Mouse (Mus musculus) stomach, embryonic 16.5 days (tissue): ENCODE measurements around the gene Neurl4. TPM values are rescaled to one million over a fixed set of nuclear protein-coding genes. Genes with fewer than 3 reads are reported as not detected.
"Not testable (repeated sequence)": the region's sequence is repeated elsewhere in the genome, so short reads cannot be mapped to it uniquely, and the experiment has no call there.

Experiments
- ATAC-seq: fragments of 200-750 bp; cut with Nextera tagmentation; 2 replicates; pipeline ENCODE4 v1.8.0; 2017; ENCODE audit warnings: moderate number of reproducible peaks, moderate TSS enrichment; ENCODE audit not compliant: insufficient read depth, low FRiP score
- H3K27ac ChIP-seq: fragments of 300-500 bp; sonication (generic); 2 replicates; pipeline ENCODE4 v1.5.1; 2014; ENCODE audit warnings: low read length
- H3K27me3 ChIP-seq: fragments of 300-500 bp; sonication (generic); 2 replicates; pipeline ENCODE4 v1.6.1; 2014; ENCODE audit warnings: low read length, control low read depth, mixed read lengths; ENCODE audit not compliant: control insufficient read depth, insufficient read depth
- H3K36me3 ChIP-seq: fragments of 300-500 bp; sonication (generic); 2 replicates; pipeline ENCODE4 v1.6.1; 2014; ENCODE audit warnings: low read length; ENCODE audit not compliant: control insufficient read depth, insufficient read depth
- H3K4me1 ChIP-seq: fragments of 300-500 bp; sonication (generic); 2 replicates; pipeline ENCODE4 v1.6.1; 2014; ENCODE audit warnings: low read length, control low read depth, mixed read lengths; ENCODE audit not compliant: control insufficient read depth, insufficient read depth
- H3K4me2 ChIP-seq: fragments of 300-500 bp; sonication (generic); 2 replicates; pipeline ENCODE4 v1.6.1; 2014; ENCODE audit warnings: low read depth, low read length, mixed read lengths
- H3K4me3 ChIP-seq: fragments of 300-500 bp; sonication (generic); replicated peaks from 2 replicates; pipeline ENCODE4 v1.5.1; 2014; ENCODE audit warnings: mild to moderate bottlenecking, low read length
- H3K9ac ChIP-seq: fragments of 300-500 bp; sonication (generic); 2 replicates; pipeline ENCODE4 v1.6.1; 2014; ENCODE audit warnings: low read length
- H3K9me3 ChIP-seq: fragments of 300-500 bp; sonication (generic); replicated peaks from 2 replicates; pipeline ENCODE4 v1.6.1; 2016; ENCODE audit warnings: low read length, control low read depth; ENCODE audit not compliant: control insufficient read depth
- WGBS: fragments of 180-500 bp; shearing (Covaris S2); extraction: QIAGEN DNeasy Blood & Tissue Kit; methylation state at CpG from one replicate; pipeline ENCODE4 v1.1.7; 2014; 5-methylcytosine and 5-hydroxymethylcytosine counted together
- polyA plus RNA-seq: library from polyadenylated mRNA; unstranded; fragments of >200 nt; fragmentation: Nextera tagmentation; extraction: Ambion mirVana; gene quantifications from 2 replicates; pipeline ENCODE4 v1.2.1, GENCODE M21; 2015

The Neurl4 gene
- polyA plus RNA-seq, 1 experiment from 2014 or later = 7.5 TPM

- ATAC-seq = peak; percentile 95
- Histone ChIP-seq H3K36me3 (peaks cover 14% of the 10 kb centered on the region), H3K27me3 (no peaks in the 10 kb centered on the region), H3K4me3 (peak within 1 kb of the TSS; percentile 93), H3K9ac (peak within 1 kb of the TSS; percentile 98), H3K4me2 (peak within 1 kb of the TSS; percentile 94), H3K9me3 (no peaks in the 10 kb centered on the region), H3K27ac (peak within 1 kb of the TSS; percentile 99), H3K4me1 (peaks cover 17% of the 10 kb centered on the region)
- under 1% methylated on average over 78 of the region's 78 CpGs for WGBS
Observed at GRCm38 (mm10) chr11:69921114-69922011, 20.5 kb downstream of the Neurl4 start, which contains the start of gene Eif5a. Gene Eif5a (minus strand): TSS chr11:69921958.

DNA sequence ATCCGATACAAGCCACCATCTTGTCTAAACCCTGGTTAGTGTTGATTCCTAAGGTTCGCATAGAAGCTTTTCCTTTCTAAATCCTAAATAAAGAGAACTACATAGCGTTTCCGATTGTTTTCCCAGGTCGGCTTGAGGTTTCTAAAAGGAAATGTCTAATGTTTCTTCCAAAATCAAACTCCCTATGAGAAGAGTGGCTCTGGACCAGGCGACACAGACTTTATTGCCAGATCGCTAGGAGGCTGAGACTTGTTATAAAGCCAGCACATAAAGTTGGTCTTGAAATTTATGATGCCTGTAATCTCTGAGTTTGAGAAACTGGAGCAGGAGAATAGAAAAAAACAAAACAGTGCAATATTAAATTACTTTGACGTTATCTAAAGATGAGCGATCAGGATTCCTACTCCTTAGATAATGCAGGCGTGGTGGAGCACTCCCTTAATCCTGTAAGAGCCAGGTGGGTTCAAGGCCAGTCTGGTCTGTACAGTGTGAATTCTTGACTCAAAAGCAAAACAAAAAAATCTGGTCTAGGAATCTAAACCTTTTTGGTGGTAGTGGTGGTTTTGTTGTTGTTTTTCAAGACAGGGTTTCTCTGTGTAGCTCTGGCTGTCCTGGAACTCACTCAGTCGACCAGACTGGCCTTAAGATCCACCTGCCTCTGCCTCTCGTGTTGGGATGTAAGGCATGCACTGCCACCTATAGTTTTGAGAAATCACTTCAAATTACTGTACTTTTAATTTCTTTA, 21.3 kb downstream of the Neurl4 start:
- peaks cover 11% of the 10 kb centered on the region for H3K36me3 ChIP-seq
- H3K9ac ChIP-seq = peak overlapping the region; percentile 81
- peaks cover 16% of the 10 kb centered on the region for H3K4me1 ChIP-seq
- no peaks in the 10 kb centered on the region for H3K27me3 ChIP-seq
- peak overlapping the region; percentile 68 for H3K4me2 ChIP-seq
- H3K27ac ChIP-seq = peak overlapping the region; percentile 99
- no peak for ATAC-seq
- WGBS = 3% methylated on average over 12 of the region's 12 CpGs
- no peaks in the 10 kb centered on the region for H3K9me3 ChIP-seq
- peak overlapping the region; percentile 55 for H3K4me3 ChIP-seq

- Histone ChIP-seq H3K9me3 (no peaks in the 10 kb centered on the region), H3K4me1 (peaks cover 16% of the 10 kb centered on the region), H3K9ac (peak overlapping the region; percentile 20), H3K27me3 (no peaks in the 10 kb centered on the region), H3K27ac (peak overlapping the region; percentile 99), H3K4me2 (peak overlapping the region; percentile 68; the same call in 1 of the 2 replicates), H3K36me3 (peaks cover 5% of the 10 kb centered on the region), H3K4me3 (no peak overlapping the region)
- no peak for ATAC-seq
- 57% methylated on average over 3 of the region's 3 CpGs for WGBS
Observed at GRCm38 (mm10) chr11:69922796-69923195, 21.9 kb downstream of the Neurl4 start.

DNA sequence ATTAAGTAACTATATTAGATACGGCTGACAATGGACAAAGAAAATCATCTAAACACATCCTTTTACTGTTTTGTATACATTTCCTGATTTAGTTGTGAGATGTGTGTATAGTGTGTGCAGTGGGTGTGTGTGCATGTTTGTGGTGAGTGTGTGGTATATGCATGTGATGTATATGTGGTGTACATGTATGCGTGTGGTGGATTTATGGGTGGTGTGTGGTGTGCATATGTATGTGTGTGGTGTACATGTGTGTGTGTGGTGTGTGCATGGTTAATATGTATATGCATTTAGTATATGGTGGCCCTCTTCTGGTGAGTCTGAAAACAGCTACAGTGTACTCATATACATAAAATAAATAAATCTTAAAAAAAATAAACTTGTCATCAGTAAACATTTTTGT, 26.6 kb downstream of the Neurl4 start:
- peaks cover 4% of the 10 kb centered on the region for H3K4me1 ChIP-seq
- no peaks in the 10 kb centered on the region for H3K27me3 ChIP-seq
- no peaks in the 10 kb centered on the region for H3K9me3 ChIP-seq
- 97% methylated on average over 2 of the region's 2 CpGs for WGBS
- no peak overlapping the region for H3K9ac ChIP-seq
- no peak overlapping the region for H3K4me3 ChIP-seq
- no peaks in the 10 kb centered on the region for H3K36me3 ChIP-seq
- no peak overlapping the region for H3K4me2 ChIP-seq
- H3K27ac ChIP-seq = no peak overlapping the region
- ATAC-seq = no peak

GRCm38 (mm10) chr11:69929712-69930111, 28.8 kb downstream of the Neurl4 start:
- 29% methylated on average over 4 of the region's 4 CpGs for WGBS
- no peak for ATAC-seq
- H3K27ac ChIP-seq = no peak overlapping the region
- H3K4me3 ChIP-seq = no peak overlapping the region
- H3K36me3 ChIP-seq = no peaks in the 10 kb centered on the region
- 0 out of 2 replicates have a peak, but pooled peaks cover 3% of the 10 kb centered on the region for H3K4me1 ChIP-seq
- no peak overlapping the region for H3K4me2 ChIP-seq
- no peak overlapping the region for H3K9ac ChIP-seq
- H3K9me3 ChIP-seq = no peaks in the 10 kb centered on the region
- no peaks in the 10 kb centered on the region for H3K27me3 ChIP-seq

DNA sequence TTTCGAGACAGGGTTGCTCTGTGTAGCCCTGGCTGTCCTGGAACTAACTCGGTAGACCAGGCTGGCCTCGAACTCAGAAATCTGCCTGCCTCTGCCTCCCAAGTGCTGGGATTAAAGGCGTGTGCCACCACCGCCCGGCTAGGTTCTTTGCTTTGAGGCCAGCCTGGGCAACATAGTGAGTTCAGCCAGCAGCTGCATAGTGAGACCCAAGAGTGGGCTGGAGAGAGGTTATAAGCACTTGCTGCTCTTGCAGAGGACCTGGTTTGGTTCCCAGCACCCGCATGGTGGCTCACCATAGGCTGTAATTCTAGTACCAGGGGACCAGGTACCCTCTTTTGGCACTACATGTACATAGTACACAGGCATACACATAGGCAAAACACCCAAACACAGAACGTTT, 29.3 kb downstream of the Neurl4 start:
- H3K27me3 ChIP-seq, H3K4me2 ChIP-seq, H3K9me3 ChIP-seq, H3K36me3 ChIP-seq, H3K4me1 ChIP-seq, H3K9ac ChIP-seq, H3K27ac ChIP-seq, H3K4me3 ChIP-seq, ATAC-seq: not testable (repeated sequence)
- WGBS = 85% methylated on average over 8 of the region's 8 CpGs

DNA sequence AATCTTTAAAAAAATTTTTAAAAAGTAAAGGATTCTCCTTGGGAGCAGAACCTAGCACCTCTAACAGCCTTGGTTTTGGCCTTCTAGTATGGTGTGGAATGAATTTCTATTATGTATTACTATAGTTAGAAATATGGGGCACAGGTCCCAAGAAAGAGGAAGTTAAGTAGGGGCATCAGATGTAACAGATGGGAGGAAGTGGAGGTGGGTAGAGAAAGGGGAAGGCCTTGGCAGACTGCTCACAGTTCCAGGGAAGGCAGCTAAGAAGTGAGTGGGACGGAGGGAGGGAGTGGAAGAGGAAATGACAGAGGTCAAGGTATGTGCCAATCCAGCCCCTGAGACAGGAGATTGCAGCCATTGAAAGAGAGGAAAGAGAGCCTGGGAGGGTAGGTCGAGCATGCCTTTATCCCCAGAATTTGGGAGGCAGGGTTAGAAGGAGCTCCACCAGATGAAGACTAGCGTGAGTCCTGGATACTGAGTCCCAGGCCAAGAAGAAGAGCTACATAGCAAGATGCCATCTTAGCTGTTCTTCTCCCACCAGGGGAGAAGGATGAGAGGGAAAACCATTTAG, 30.2 kb downstream of the Neurl4 start:
- H3K4me1 ChIP-seq = peaks cover 12% of the 10 kb centered on the region
- H3K4me3 ChIP-seq = no peak overlapping the region
- no peaks in the 10 kb centered on the region for H3K36me3 ChIP-seq
- WGBS = 76% methylated on average over 3 of the region's 3 CpGs
- H3K9me3 ChIP-seq = no peaks in the 10 kb centered on the region
- H3K9ac ChIP-seq = no peak overlapping the region
- no peak overlapping the region for H3K27ac ChIP-seq
- ATAC-seq = no peak
- no peaks in the 10 kb centered on the region for H3K27me3 ChIP-seq
- H3K4me2 ChIP-seq = no peak overlapping the region

- no peak overlapping the region for H3K4me2 ChIP-seq
- H3K27me3 ChIP-seq = no peaks in the 10 kb centered on the region
- no peak for ATAC-seq
- H3K4me3 ChIP-seq = no peak overlapping the region
- WGBS = 64% methylated on average over 8 of the region's 8 CpGs
- no peak overlapping the region for H3K9ac ChIP-seq
- H3K9me3 ChIP-seq = no peaks in the 10 kb centered on the region
- peaks cover 19% of the 10 kb centered on the region for H3K4me1 ChIP-seq
- H3K36me3 ChIP-seq = no peaks in the 10 kb centered on the region
- H3K27ac ChIP-seq = no peak overlapping the region
Observed at GRCm38 (mm10) chr11:69931769-69932168, 30.9 kb downstream of the Neurl4 start.

DNA sequence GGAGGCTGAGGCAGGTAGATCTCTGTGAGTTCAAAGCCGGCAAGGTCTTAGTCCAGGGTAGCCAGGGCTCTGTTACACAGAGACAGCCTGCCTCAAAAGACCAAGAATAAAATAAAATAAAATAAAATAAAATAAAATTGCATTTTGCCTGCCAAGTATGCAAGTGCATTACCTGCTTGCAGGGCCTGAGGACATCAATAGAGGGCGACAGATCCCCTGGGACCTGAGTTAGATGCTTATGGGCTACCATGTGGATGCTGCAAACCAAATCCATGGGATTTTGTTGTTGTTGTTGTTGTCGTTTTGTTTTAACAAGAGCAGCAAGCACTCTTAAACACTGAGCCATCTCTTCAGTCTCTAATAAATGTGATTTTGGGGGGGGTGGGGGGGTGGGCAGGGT, 31.4 kb downstream of the Neurl4 start:
- H3K36me3 ChIP-seq = no peaks in the 10 kb centered on the region
- no peak for ATAC-seq
- H3K4me2 ChIP-seq = no peak overlapping the region
- H3K27ac ChIP-seq = no peak overlapping the region
- WGBS = 46% methylated on average over 3 of the region's 3 CpGs
- no peaks in the 10 kb centered on the region for H3K27me3 ChIP-seq
- H3K9me3 ChIP-seq = no peaks in the 10 kb centered on the region
- H3K9ac ChIP-seq = no peak overlapping the region
- no peak overlapping the region for H3K4me3 ChIP-seq
- peaks cover 24% of the 10 kb centered on the region for H3K4me1 ChIP-seq
